Mouse (Mus musculus): Measurements from ENCODE around the gene Nol4l.

Nol4l gene

GRCm38 (mm10) chr2:153529931-153530766 lies at the start of gene Nol4l:
Gene Nol4l (minus strand): TSS chr2:153529971.
- no peak for DNase-seq (ENCODE audit: low spot score)

GRCm38 (mm10) chr2:153577122-153577521 lies 47.4 kb upstream of the Nol4l start:
- no peak for DNase-seq (ENCODE audit: low spot score)

GRCm38 (mm10) chr2:153576150-153576549 lies 46.4 kb upstream of the Nol4l start:
- DNase-seq (ENCODE audit: low spot score), result no peak

GRCm38 (mm10) chr2:153575554-153575953 lies 45.8 kb upstream of the Nol4l start:
- DNase-seq (ENCODE audit: low spot score), result no peak

GRCm38 (mm10) chr2:153573101-153573500 lies 43.3 kb upstream of the Nol4l start:
- DNase-seq (ENCODE audit: low spot score), result no peak

- DNase-seq (ENCODE audit: low spot score), result no peak
Observed at GRCm38 (mm10) chr2:153568541-153568940, 38.8 kb upstream of the Nol4l start.

GRCm38 (mm10) chr2:153568013-153568412 lies 38.2 kb upstream of the Nol4l start:
- no peak for DNase-seq (ENCODE audit: low spot score)

- DNase-seq (ENCODE audit: low spot score), result no peak
Observed at GRCm38 (mm10) chr2:153564343-153564742, 34.6 kb upstream of the Nol4l start.

- peak; percentile 73 for DNase-seq (ENCODE audit: low spot score)
Observed at GRCm38 (mm10) chr2:153561564-153561963, 31.8 kb upstream of the Nol4l start.

- DNase-seq (ENCODE audit: low spot score), result peak; percentile 47
Observed at GRCm38 (mm10) chr2:153560664-153561541, 31.1 kb upstream of the Nol4l start.

- DNase-seq (ENCODE audit: low spot score), result no peak
Observed at GRCm38 (mm10) chr2:153559613-153560152, 29.9 kb upstream of the Nol4l start.

- no peak for DNase-seq (ENCODE audit: low spot score)
Observed at GRCm38 (mm10) chr2:153558464-153558863, 28.7 kb upstream of the Nol4l start.

GRCm38 (mm10) chr2:153557259-153557658 lies 27.5 kb upstream of the Nol4l start:
- no peak for DNase-seq (ENCODE audit: low spot score)

- DNase-seq (ENCODE audit: low spot score), result no peak
Observed at GRCm38 (mm10) chr2:153556208-153556607, 26.4 kb upstream of the Nol4l start.

- DNase-seq (ENCODE audit: low spot score), result no peak
Observed at GRCm38 (mm10) chr2:153554543-153554942, 24.8 kb upstream of the Nol4l start.

GRCm38 (mm10) chr2:153549486-153549885 lies 19.7 kb upstream of the Nol4l start:
- DNase-seq (ENCODE audit: low spot score), result peak; percentile 77

GRCm38 (mm10) chr2:153548221-153548923 lies 18.6 kb upstream of the Nol4l start:
- peak; percentile 82 for DNase-seq (ENCODE audit: low spot score)

- no peak for DNase-seq (ENCODE audit: low spot score)
Observed at GRCm38 (mm10) chr2:153547633-153548032, 17.9 kb upstream of the Nol4l start.

GRCm38 (mm10) chr2:153546972-153547371 lies 17.2 kb upstream of the Nol4l start:
- DNase-seq (ENCODE audit: low spot score), result no peak

GRCm38 (mm10) chr2:153546471-153546870 lies 16.7 kb upstream of the Nol4l start:
- no peak for DNase-seq (ENCODE audit: low spot score)

- DNase-seq (ENCODE audit: low spot score), result no peak
Observed at GRCm38 (mm10) chr2:153544771-153545170, 15.0 kb upstream of the Nol4l start.
